Mouse (Mus musculus) thymus, adult 2 months (tissue): ENCODE data around the gene Ubfd1.

Source experiments
- CTCF ChIP-seq: fragments of 200-500 bp; IDR thresholded peaks from 2 replicates; pipeline ENCODE4 v1.5.1; 2012; ENCODE audit warnings: mild to moderate bottlenecking, control low read depth, low read length, moderate library complexity, borderline replicate concordance; ENCODE audit not compliant: control insufficient read depth, poor library complexity, insufficient read depth; ENCODE audit errors: extremely low read depth
- POLR2A ChIP-seq: fragments of 200-500 bp; IDR thresholded peaks from 2 replicates; pipeline ENCODE4 v1.6.1; 2012; ENCODE audit warnings: mild to moderate bottlenecking, low read length, control low read depth, moderate library complexity; ENCODE audit not compliant: control insufficient read depth, poor library complexity, insufficient read depth; ENCODE audit errors: extremely low read depth

DNA sequence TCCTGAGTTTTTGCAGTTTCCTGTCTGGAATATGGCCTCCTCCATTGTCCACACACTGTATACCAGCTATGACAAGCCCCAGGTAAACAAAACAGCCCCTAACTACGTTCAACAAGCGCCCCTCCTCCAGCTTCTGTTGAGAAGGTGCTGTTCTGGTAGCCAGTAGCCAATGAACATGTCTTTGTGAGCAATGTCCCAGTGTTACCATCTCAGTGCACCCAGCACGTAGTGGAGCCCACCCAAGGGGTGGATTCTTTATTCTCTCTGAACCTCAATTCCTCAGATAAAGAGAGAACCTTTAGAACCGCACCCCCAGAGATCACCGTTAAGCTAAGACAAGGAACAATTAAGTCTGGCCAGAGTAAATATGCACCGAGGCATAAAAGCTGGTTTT is 46.7 kb upstream of the Ubfd1 start:
- no peak for TF ChIP-seq CTCF
- TF ChIP-seq POLR2A: no peak
